Mouse (Mus musculus) urinary bladder, adult 18-20 months (tissue): Measurements from ENCODE around the gene Fgf8.

Source experiments
- DNase-seq, 2 experiments: peaks; one replicate each; pipeline ENCODE4 v3.0.0; 2022; ENCODE audit warnings: low spot score in 2 of 2, mixed read lengths in 2 of 2

Fgf8 gene

DNA sequence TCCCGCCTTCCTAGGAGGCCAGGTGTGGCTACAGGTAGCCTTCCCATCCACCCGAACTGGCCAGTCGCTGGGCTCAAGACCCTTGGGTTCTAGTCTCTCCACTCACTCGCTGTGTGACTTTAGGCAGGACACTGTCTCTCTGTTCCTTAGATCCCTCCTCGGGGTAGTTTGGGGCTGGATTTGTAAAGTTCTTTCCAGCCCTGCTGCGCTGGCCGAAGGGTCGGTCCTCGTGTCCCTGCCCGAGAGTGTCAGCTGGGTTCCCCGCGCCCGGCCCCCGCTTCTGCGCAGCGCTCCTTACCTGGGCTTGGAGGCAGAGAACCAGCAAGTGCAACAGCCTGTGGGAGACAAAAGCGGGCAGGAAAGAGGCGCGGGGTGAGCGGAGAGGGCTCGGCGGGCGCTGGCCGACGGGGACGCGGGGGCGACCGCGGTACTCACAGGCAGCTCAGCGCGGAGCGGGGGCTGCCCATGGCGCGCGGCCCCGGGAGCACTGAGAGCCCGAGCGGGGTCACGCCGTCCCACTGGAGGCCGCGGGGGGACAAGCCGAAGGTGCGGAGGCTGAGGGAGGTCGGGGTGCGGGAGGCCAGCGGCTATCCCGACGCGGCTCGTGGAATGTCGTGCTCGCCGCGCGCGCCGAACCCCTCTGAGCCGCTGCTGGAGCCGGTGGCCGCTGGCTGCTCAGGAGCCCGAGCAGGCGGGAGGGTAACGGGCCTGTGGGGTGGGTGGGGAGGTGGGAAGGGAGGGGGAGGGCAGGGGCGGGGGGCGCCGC lies at the start of gene Fgf8:
Fgf8 (minus strand) TSS at position 698 of the 766 bp plus-strand sequence.
- no peak for DNase-seq

GRCm38 (mm10) chr19:45792404-45792803 lies 49.7 kb upstream of the Fgf8 start:
- no peak for DNase-seq

GRCm38 (mm10) chr19:45789888-45790874 lies 47.5 kb upstream of the Fgf8 start:
- peak in 1 of 2 experiments; percentile 34 for DNase-seq

DNA sequence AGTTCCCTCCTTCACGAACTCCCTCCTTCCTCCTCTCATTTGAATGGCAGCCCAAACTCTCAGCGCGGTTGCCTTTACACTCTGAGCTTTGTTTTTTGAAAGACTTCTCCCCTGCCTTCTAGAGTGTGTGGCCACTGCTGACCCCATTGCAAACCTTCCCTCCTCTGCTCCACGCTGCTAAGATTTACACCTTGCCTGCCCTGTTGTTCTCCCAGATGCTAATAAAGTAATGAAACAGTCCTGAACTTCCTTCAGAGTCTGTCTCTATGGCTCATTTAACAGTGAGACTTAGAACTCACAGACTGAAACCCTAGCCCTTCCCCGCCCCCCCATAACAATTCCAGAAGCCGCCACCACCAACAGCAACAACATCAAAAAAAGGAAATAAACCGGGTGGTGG lies 46.6 kb upstream of the Fgf8 start:
- DNase-seq, result no peak

DNA sequence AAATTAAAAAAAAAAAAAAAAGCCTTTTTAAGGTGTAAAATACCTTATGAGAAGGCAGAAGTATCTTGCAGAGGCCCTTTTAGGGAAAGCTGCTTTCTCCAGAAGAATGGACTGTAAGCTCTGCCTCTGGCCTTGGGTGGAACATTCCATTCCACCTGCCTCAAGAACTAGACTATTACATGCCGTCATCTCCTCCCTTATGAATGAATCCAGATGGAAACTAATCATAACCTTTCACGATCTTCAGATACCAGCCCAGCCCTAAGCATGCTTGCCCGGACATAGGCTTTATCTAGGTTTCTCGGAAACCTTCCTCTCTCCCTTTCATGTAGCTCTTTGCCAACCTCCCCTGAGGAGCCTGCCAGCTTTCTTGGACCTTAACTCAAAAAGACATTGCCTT lies 45.6 kb upstream of the Fgf8 start:
- no peak for DNase-seq

- no peak for DNase-seq
Observed at GRCm38 (mm10) chr19:45787450-45787849, 44.7 kb upstream of the Fgf8 start.

DNA sequence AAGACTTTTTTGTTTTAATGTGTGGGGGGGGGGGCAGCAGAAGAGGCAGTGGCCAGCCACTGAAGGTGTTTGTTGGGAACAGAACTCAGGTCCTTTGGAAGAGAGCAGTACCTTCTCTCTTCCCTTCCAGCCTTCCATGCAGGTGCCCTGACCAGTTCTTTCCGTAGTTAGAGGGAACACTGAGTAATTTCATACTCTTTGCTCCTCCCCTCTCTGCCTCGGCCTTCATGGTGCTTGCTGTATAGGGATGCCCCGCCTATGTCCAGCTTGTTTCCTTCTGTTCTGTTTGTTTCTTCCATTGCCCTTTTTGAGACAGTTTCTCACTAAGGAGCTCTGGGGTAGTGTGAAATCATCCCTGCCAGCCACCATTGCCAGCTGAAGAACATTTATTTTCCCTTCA lies 42.8 kb upstream of the Fgf8 start:
- DNase-seq, result no peak

DNA sequence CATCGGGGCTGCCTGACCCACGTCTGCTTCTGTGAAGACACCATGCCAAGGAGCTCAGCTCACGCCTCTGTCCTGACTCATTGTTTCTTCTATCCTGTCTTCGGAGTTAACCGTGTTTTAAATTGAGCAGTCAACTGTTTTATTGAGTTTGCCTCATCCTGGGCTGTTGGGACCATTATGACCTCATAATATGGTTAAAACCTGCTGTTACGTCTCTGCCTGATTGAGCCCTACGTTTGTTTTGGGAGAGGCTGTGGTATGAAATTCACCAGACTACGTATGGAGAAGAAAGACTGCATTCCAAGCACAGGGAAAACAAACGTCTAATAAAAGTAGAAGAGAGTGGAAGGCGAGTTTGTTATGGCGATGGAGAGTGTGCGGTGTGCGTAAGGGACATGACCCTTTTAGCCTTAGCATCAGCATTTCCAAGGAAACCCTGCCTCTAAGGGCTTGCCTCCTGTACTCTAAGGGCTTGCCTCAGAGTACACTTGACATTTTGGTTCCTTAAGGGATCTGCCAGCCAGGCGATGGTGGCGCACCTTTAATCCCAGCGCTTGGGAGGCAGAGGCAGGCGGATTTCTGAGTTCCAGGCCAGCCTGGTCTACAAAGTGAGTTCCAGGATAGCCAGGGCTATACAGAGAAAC lies 41.3 kb upstream of the Fgf8 start:
- DNase-seq, result no peak

- DNase-seq, result peak; percentile 95 to 98
Observed at GRCm38 (mm10) chr19:45783181-45783932, 40.6 kb upstream of the Fgf8 start, which contains the start of gene Mgea5. TSS of gene Mgea5 (minus strand) at chr19:45783837.

- DNase-seq, result peak; percentile 49 to 70
Observed at GRCm38 (mm10) chr19:45782315-45783001, 39.7 kb upstream of the Fgf8 start.

GRCm38 (mm10) chr19:45781676-45782075 lies 39.0 kb upstream of the Fgf8 start:
- DNase-seq, result no peak

DNA sequence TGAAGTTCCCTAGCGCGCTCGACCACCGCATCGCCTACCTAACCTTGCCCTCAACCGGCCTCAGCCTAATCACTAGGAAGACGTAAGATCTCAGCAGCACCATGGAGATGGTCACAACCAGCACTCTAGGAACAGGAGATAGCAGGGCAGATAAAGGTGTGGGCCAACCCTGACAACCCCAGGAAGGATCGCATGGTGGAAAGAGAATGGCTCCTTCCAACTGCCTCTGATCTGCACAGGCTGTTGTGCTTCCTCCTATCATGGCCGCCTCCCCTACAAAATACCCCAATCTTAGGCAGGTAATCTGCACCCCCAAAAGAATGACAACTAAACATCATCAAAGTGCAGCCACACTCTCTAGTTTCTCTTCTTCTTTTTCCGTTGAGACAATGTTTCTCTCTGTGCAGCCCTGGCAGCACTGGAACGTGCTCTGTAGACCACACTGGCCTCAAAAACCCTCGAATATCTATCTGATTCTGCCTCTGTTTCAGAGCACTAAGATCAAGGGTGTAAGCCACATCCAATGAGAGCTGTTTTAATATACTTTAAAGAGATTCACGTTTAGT lies 37.7 kb upstream of the Fgf8 start:
- no peak for DNase-seq

DNA sequence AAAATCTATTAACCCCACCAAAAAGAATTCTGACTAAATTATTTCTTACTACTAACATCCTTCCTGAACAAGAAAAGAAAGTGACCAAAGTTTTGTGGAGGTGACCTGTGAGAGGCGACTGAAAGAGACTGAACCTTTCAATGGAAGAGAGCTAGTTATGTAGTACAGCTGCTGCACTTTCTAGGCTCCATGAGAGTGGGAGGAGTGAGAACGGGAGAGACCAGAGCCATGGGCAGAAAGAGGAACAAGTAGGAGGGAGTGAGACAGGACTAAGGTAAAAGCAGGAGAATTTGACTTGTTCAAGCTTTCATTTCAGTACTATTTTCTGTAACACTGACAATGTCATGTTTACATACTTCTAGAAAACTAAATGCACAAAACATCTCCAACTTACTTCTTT lies 32.8 kb upstream of the Fgf8 start:
- DNase-seq, result no peak

GRCm38 (mm10) chr19:45771501-45771900 lies 28.8 kb upstream of the Fgf8 start:
- no peak for DNase-seq

GRCm38 (mm10) chr19:45760810-45761209 lies 18.1 kb upstream of the Fgf8 start:
- no peak for DNase-seq

- no peak for DNase-seq
Observed at GRCm38 (mm10) chr19:45758671-45759070, 16.0 kb upstream of the Fgf8 start.

DNA sequence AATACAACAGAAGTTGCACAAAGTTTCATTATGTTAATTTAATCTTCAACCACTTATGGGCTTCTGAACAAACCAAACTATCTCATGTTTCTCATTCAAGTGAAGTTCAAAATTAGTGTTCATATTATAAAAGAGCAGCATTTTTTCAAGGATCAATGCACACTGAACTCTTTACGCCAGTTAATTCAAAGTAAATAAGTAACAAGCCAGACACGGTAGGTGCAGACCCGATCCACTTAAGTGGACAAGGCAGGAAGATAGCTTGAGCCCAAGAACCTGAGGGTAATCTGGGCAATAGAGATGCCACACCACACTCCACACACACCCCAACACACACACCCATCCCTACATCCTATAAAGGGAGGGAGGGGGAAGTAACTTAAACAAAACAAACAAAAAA lies 10.8 kb upstream of the Fgf8 start:
- no peak for DNase-seq

DNA sequence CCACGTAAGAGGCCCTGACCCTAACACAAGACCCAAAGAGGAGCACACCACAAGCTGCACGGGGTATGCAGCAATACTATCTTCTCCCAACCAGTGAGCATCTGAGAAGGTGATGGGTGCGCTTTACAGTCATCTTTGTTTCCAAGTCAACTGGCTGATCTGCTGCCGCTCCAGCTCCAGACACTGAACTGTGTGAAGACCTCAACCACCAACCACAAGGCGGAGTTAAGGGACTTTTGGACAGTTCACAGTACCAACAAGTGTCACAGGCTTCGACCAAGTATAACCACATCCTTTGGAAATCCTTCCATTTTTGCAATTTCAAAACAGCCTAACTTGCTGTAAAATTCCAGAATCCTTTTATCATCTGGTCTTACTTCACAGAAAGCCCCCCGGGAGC lies 9.2 kb upstream of the Fgf8 start:
- DNase-seq, result no peak

DNA sequence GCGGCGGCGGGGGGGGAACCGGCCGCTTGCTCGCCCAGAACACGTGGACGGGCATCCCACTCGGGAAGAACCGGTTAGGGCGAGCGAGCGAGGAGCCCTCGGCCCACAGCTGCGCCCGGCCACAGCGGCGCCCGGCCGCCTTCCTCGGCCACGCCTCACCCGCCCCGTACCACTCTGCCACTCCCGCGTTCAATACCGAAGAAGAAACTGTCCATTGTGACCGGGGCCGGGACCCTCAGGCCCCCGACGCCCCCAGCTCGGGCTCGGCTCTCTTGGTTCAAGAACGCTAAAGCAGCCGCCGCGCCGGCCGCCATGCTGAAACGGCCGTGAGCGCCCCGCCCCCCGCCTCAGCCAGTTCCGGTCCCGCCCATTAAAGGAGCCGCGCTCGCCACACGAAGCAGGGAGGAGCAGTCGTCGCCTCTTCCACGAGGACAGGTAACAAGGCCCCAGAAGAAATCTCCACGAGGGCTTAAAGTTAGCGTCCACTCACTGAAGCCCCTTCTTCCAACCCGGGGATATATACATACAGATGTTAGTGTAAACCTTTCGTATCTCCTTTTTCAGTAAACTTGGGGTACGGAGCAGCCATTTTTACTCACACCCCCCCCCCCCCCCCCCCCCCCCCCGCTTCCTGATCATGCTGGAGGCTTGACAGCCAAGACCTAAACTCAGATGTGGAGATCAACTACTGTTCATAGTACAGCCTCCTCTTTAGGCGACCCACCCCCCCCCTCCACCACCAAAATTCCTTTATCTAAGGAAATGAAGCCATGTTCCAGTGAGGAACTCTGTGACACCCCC lies 6.7 kb upstream of the Fgf8 start, which contains the start of gene Npm3:
Npm3 (minus strand) TSS at position 349 of the 801 bp plus-strand sequence.
- DNase-seq, result peak; percentile 73 to 86
